Mouse (Mus musculus): ENCODE results near the gene Sh3bp5.

- no peak for TF ChIP-seq EP300 (optimal IDR thresholded peaks at IDR 0.05)
- TF ChIP-seq CTCF (IDR thresholded peaks at IDR 0.05; ENCODE audit: low read depth), result peak; percentile 98
Observed at GRCm38 (mm10) chr14:31385977-31386697, 49.7 kb downstream of the Sh3bp5 start.
